ENCODE assay signal across 17 mouse cellular contexts in genomic region chrX:163095026-163095765, GRCm38 (mm10).
"Had no signal": no experiment of that assay in that cellular context is flagged by ENCODE, and none has a peak within 500 bp of the region (broad histone marks: within the 10 kb centered on the region; RNA-seq: fewer than 3 reads in every experiment).

No protein-coding gene starts in this region.

- ATAC-seq: midbrain, embryonic 15.5 days had no signal

- DNase-seq: kidney, adult 11 months; kidney, adult 8-10 months; kidney, postnatal 25 days; layer of hippocampus, adult 9-11 months; left cerebral cortex, postnatal 4 days; lung, postnatal 14 days; thymus, adult 18-20 months; thymus, postnatal 36 days had no signal

- H3K4me3 ChIP-seq: layer of hippocampus, adult 2 months; left cerebral cortex, adult 2 months; limb, embryonic 12.5 days; limb, embryonic 15.5 days; liver, embryonic 15.5 days; midbrain, embryonic 12.5 days; midbrain, embryonic 15.5 days; neural tube, embryonic 13.5 days had no signal

- H3K27me3 ChIP-seq: limb, embryonic 15.5 days; liver, embryonic 15.5 days had no signal

- H3K4me2 ChIP-seq: limb, embryonic 12.5 days; limb, embryonic 15.5 days; liver, embryonic 11.5 days; liver, embryonic 15.5 days; midbrain, embryonic 12.5 days; midbrain, embryonic 15.5 days; neural tube, embryonic 13.5 days had no signal

- H3K36me3 ChIP-seq: limb, embryonic 12.5 days; limb, embryonic 15.5 days; liver, embryonic 15.5 days; midbrain, embryonic 12.5 days; midbrain, embryonic 15.5 days; neural tube, embryonic 13.5 days had no signal
